Mouse (Mus musculus): Measurements from ENCODE around the gene Pkp4. TPM values are rescaled to one million over a fixed set of nuclear protein-coding genes. Genes with fewer than 3 reads are reported as not detected.

Pkp4 gene
- polyA plus RNA-seq, 1 experiment from 2014 or later = 31.6 TPM

- Histone ChIP-seq H3K4me2 (ENCODE audit: low read depth, low read length) (no peak overlapping the region), H3K27ac (replicated peaks; ENCODE audit: low read depth, low read length) (no peak overlapping the region), H3K4me3 (ENCODE audit: low read depth, low read length) (no peak overlapping the region), H3K27me3 (replicated peaks; ENCODE audit: control insufficient read depth, insufficient read depth, low read length) (no peaks in the 10 kb centered on the region), H3K9me3 (ENCODE audit: control insufficient read depth, low read length) (no peaks in the 10 kb centered on the region), H3K36me3 (ENCODE audit: control insufficient read depth, insufficient read depth, low read length) (no peaks in the 10 kb centered on the region), H3K4me1 (ENCODE audit: control insufficient read depth, insufficient read depth, low read length) (peaks cover 14% of the 10 kb centered on the region; the same call in 1 of the 2 replicates), H3K9ac (ENCODE audit: low read depth, low read length) (no peak overlapping the region)
- no peak for ATAC-seq (ENCODE audit: low read depth)
- DNase-seq (ENCODE audit: low spot score) = no peak
- 91% methylated on average over 6 of the region's 6 CpGs for WGBS
Measured at GRCm38 (mm10) chr2:59175926-59176325, 15.3 kb downstream of the Pkp4 start.

- no peaks in the 10 kb centered on the region for H3K27me3 ChIP-seq (replicated peaks; ENCODE audit: control insufficient read depth, insufficient read depth, low read length)
- H3K4me2 ChIP-seq (ENCODE audit: low read depth, low read length) = no peak overlapping the region
- 89% methylated on average over 8 of the region's 8 CpGs for WGBS
- H3K36me3 ChIP-seq (ENCODE audit: control insufficient read depth, insufficient read depth, low read length) = no peaks in the 10 kb centered on the region
- peaks cover 3% of the 10 kb centered on the region; the same call in 1 of the 2 replicates for H3K4me1 ChIP-seq (ENCODE audit: control insufficient read depth, insufficient read depth, low read length)
- no peak overlapping the region for H3K9ac ChIP-seq (ENCODE audit: low read depth, low read length)
- H3K27ac ChIP-seq (replicated peaks; ENCODE audit: low read depth, low read length) = no peak overlapping the region
- no peak overlapping the region for H3K4me3 ChIP-seq (ENCODE audit: low read depth, low read length)
- ATAC-seq (ENCODE audit: low read depth) (no peak), DNase-seq (ENCODE audit: low spot score) (no peak)
- H3K9me3 ChIP-seq (ENCODE audit: control insufficient read depth, low read length) = no peaks in the 10 kb centered on the region
Measured at GRCm38 (mm10) chr2:59178191-59178590, 17.5 kb downstream of the Pkp4 start.

GRCm38 (mm10) chr2:59178960-59179359 is 18.3 kb downstream of the Pkp4 start:
- Histone ChIP-seq H3K9ac (ENCODE audit: low read depth, low read length) (no peak overlapping the region), H3K4me2 (ENCODE audit: low read depth, low read length) (no peak overlapping the region), H3K9me3 (ENCODE audit: control insufficient read depth, low read length) (no peaks in the 10 kb centered on the region), H3K4me1 (ENCODE audit: control insufficient read depth, insufficient read depth, low read length) (peaks cover 3% of the 10 kb centered on the region; the same call in 1 of the 2 replicates), H3K36me3 (ENCODE audit: control insufficient read depth, insufficient read depth, low read length) (no peaks in the 10 kb centered on the region), H3K4me3 (ENCODE audit: low read depth, low read length) (no peak overlapping the region), H3K27me3 (replicated peaks; ENCODE audit: control insufficient read depth, insufficient read depth, low read length) (no peaks in the 10 kb centered on the region), H3K27ac (replicated peaks; ENCODE audit: low read depth, low read length) (no peak overlapping the region)
- DNase-seq (ENCODE audit: low spot score) (peak; percentile 56), ATAC-seq (ENCODE audit: low read depth) (no peak)
- 58% methylated on average over 4 of the region's 4 CpGs for WGBS

- Histone ChIP-seq H3K4me3 (ENCODE audit: low read depth, low read length) (no peak overlapping the region), H3K36me3 (ENCODE audit: control insufficient read depth, insufficient read depth, low read length) (no peaks in the 10 kb centered on the region), H3K9ac (ENCODE audit: low read depth, low read length) (no peak overlapping the region), H3K27me3 (replicated peaks; ENCODE audit: control insufficient read depth, insufficient read depth, low read length) (no peaks in the 10 kb centered on the region), H3K9me3 (ENCODE audit: control insufficient read depth, low read length) (no peaks in the 10 kb centered on the region), H3K4me2 (ENCODE audit: low read depth, low read length) (no peak overlapping the region), H3K4me1 (ENCODE audit: control insufficient read depth, insufficient read depth, low read length) (peaks cover 3% of the 10 kb centered on the region; the same call in 1 of the 2 replicates), H3K27ac (replicated peaks; ENCODE audit: low read depth, low read length) (no peak overlapping the region)
- WGBS = 55% methylated on average over 5 of the region's 5 CpGs
- DNase-seq (ENCODE audit: low spot score) (no peak), ATAC-seq (ENCODE audit: low read depth) (no peak)
Measured at GRCm38 (mm10) chr2:59179487-59179886, 18.8 kb downstream of the Pkp4 start.

GRCm38 (mm10) chr2:59181321-59182113 is 20.9 kb downstream of the Pkp4 start:
- H3K9ac ChIP-seq (ENCODE audit: low read depth, low read length) = no peak overlapping the region
- WGBS = 74% methylated on average over 15 of the region's 15 CpGs
- H3K4me1 ChIP-seq (ENCODE audit: control insufficient read depth, insufficient read depth, low read length) = peaks cover 3% of the 10 kb centered on the region; the same call in 1 of the 2 replicates
- no peak overlapping the region for H3K4me3 ChIP-seq (ENCODE audit: low read depth, low read length)
- no peaks in the 10 kb centered on the region for H3K9me3 ChIP-seq (ENCODE audit: control insufficient read depth, low read length)
- ATAC-seq (ENCODE audit: low read depth) (no peak), DNase-seq (ENCODE audit: low spot score) (peak; percentile 24)
- no peak overlapping the region for H3K27ac ChIP-seq (replicated peaks; ENCODE audit: low read depth, low read length)
- H3K36me3 ChIP-seq (ENCODE audit: control insufficient read depth, insufficient read depth, low read length) = no peaks in the 10 kb centered on the region
- H3K4me2 ChIP-seq (ENCODE audit: low read depth, low read length) = no peak overlapping the region
- H3K27me3 ChIP-seq (replicated peaks; ENCODE audit: control insufficient read depth, insufficient read depth, low read length) = no peaks in the 10 kb centered on the region

- ATAC-seq (ENCODE audit: low read depth) (no peak), DNase-seq (ENCODE audit: low spot score) (no peak)
- WGBS = 83% methylated on average over 4 of the region's 4 CpGs
- Histone ChIP-seq H3K4me2 (ENCODE audit: low read depth, low read length) (no peak overlapping the region), H3K9ac (ENCODE audit: low read depth, low read length) (no peak overlapping the region), H3K4me3 (ENCODE audit: low read depth, low read length) (no peak overlapping the region), H3K36me3 (ENCODE audit: control insufficient read depth, insufficient read depth, low read length) (peaks cover 18% of the 10 kb centered on the region; the same call in 1 of the 2 replicates), H3K9me3 (ENCODE audit: control insufficient read depth, low read length) (no peaks in the 10 kb centered on the region), H3K27me3 (replicated peaks; ENCODE audit: control insufficient read depth, insufficient read depth, low read length) (no peaks in the 10 kb centered on the region), H3K4me1 (ENCODE audit: control insufficient read depth, insufficient read depth, low read length) (peaks cover 3% of the 10 kb centered on the region; the same call in 1 of the 2 replicates), H3K27ac (replicated peaks; ENCODE audit: low read depth, low read length) (no peak overlapping the region)
Measured at GRCm38 (mm10) chr2:59183541-59183940, 22.9 kb downstream of the Pkp4 start.

- no peak overlapping the region for H3K9ac ChIP-seq (ENCODE audit: low read depth, low read length)
- H3K4me3 ChIP-seq (ENCODE audit: low read depth, low read length) = no peak overlapping the region
- no peak for ATAC-seq (ENCODE audit: low read depth)
- 89% methylated on average over 11 of the region's 11 CpGs for WGBS
- no peaks in the 10 kb centered on the region for H3K27me3 ChIP-seq (replicated peaks; ENCODE audit: control insufficient read depth, insufficient read depth, low read length)
- no peaks in the 10 kb centered on the region for H3K9me3 ChIP-seq (ENCODE audit: control insufficient read depth, low read length)
- H3K4me2 ChIP-seq (ENCODE audit: low read depth, low read length) = no peak overlapping the region
- H3K36me3 ChIP-seq (ENCODE audit: control insufficient read depth, insufficient read depth, low read length) = peaks cover 20% of the 10 kb centered on the region; the same call in 1 of the 2 replicates
- no peak overlapping the region for H3K27ac ChIP-seq (replicated peaks; ENCODE audit: low read depth, low read length)
- peaks cover 3% of the 10 kb centered on the region; the same call in 1 of the 2 replicates for H3K4me1 ChIP-seq (ENCODE audit: control insufficient read depth, insufficient read depth, low read length)
- no peak for DNase-seq (ENCODE audit: low spot score)
Measured at GRCm38 (mm10) chr2:59184107-59185064, 23.7 kb downstream of the Pkp4 start.

GRCm38 (mm10) chr2:59186122-59186521 is 25.5 kb downstream of the Pkp4 start:
- ATAC-seq (ENCODE audit: low read depth) = no peak
- Histone ChIP-seq H3K4me1 (ENCODE audit: control insufficient read depth, insufficient read depth, low read length) (0 out of 2 replicates have a peak, but pooled peaks cover 3% of the 10 kb centered on the region), H3K36me3 (ENCODE audit: control insufficient read depth, insufficient read depth, low read length) (peaks cover 20% of the 10 kb centered on the region; the same call in 1 of the 2 replicates), H3K27me3 (replicated peaks; ENCODE audit: control insufficient read depth, insufficient read depth, low read length) (no peaks in the 10 kb centered on the region), H3K27ac (replicated peaks; ENCODE audit: low read depth, low read length) (no peak overlapping the region), H3K4me2 (ENCODE audit: low read depth, low read length) (no peak overlapping the region), H3K9ac (ENCODE audit: low read depth, low read length) (no peak overlapping the region), H3K4me3 (ENCODE audit: low read depth, low read length) (no peak overlapping the region), H3K9me3 (ENCODE audit: control insufficient read depth, low read length) (no peaks in the 10 kb centered on the region)
- WGBS = 96% methylated on average over 8 of the region's 8 CpGs
- no peak for DNase-seq (ENCODE audit: low spot score)

Measured in embryonic facial prominence, embryonic 14.5 days (tissue).